Mouse (Mus musculus) limb, embryonic 14.5 days (tissue): ENCODE results near the gene Il22. TPM values are rescaled to one million over a fixed set of nuclear protein-coding genes. Genes with fewer than 3 reads are reported as not detected.
A peak's percentile ranks its signal among the peaks of the same experiment; 100 is the strongest.
"Not testable (repeated sequence)": the region's sequence is repeated elsewhere in the genome, so short reads cannot be mapped to it uniquely, and the experiment has no call there.

ENCODE experiments used
- ATAC-seq: fragments of 200-750 bp; cut with Nextera tagmentation; 2 replicates; pipeline ENCODE4 v1.8.0; 2017; ENCODE audit warnings: low read depth, moderate number of reproducible peaks, moderate TSS enrichment; ENCODE audit not compliant: low FRiP score
- DNase-seq: peaks from one replicate; pipeline ENCODE4 v3.0.0-alpha.2; 2015; ENCODE audit warnings: low spot score
- H3K27ac ChIP-seq: fragments of 300-500 bp; sonication (generic); replicated peaks from 2 replicates; pipeline ENCODE4 v1.5.1; 2014; ENCODE audit warnings: low read depth, mild to moderate bottlenecking, low read length, moderate library complexity, mixed read lengths
- H3K27me3 ChIP-seq: fragments of 300-500 bp; sonication (generic); 2 replicates; pipeline ENCODE4 v1.6.1; 2014; ENCODE audit warnings: low read length, mixed read lengths; ENCODE audit not compliant: control insufficient read depth, insufficient read depth
- H3K36me3 ChIP-seq: fragments of 300-500 bp; sonication (generic); 2 replicates; pipeline ENCODE4 v1.6.1; 2014; ENCODE audit warnings: mild to moderate bottlenecking, low read length, moderate library complexity, mixed read lengths; ENCODE audit not compliant: control insufficient read depth, insufficient read depth
- H3K4me1 ChIP-seq: fragments of 300-500 bp; sonication (generic); 2 replicates; pipeline ENCODE4 v1.6.1; 2014; ENCODE audit warnings: antibody characterized with exemption, low read length, mixed read lengths; ENCODE audit not compliant: control insufficient read depth, insufficient read depth
- H3K4me2 ChIP-seq: fragments of 300-500 bp; sonication (generic); replicated peaks from 2 replicates; pipeline ENCODE4 v1.6.1; 2014; ENCODE audit warnings: low read depth, mild to moderate bottlenecking, low read length, moderate library complexity; ENCODE audit not compliant: severe bottlenecking
- H3K4me3 ChIP-seq: fragments of 300-500 bp; sonication (generic); replicated peaks from 2 replicates; pipeline ENCODE4 v1.5.1; 2014; ENCODE audit warnings: low read length
- H3K9ac ChIP-seq: fragments of 300-500 bp; sonication (generic); 2 replicates; pipeline ENCODE4 v1.6.1; 2014; ENCODE audit warnings: mild to moderate bottlenecking, low read depth, low read length, moderate library complexity; ENCODE audit not compliant: severe bottlenecking
- H3K9me3 ChIP-seq: fragments of 300-500 bp; sonication (generic); 2 replicates; pipeline ENCODE4 v1.6.1; 2016; ENCODE audit warnings: low read length; ENCODE audit not compliant: control insufficient read depth
- POLR2A ChIP-seq: fragments of 200-500 bp; IDR thresholded peaks from 2 replicates; pipeline ENCODE4 v1.8.0; 2012; ENCODE audit warnings: inconsistent platforms, mild to moderate bottlenecking, moderate library complexity, borderline replicate concordance; ENCODE audit not compliant: insufficient read depth, insufficient read length; ENCODE audit errors: extremely low read depth
- WGBS: fragments of 180-500 bp; shearing (Covaris S2); extraction: QIAGEN DNeasy Blood & Tissue Kit; methylation state at CpG from one replicate; pipeline ENCODE4 v1.1.7; 2014; 5-methylcytosine and 5-hydroxymethylcytosine counted together
- polyA plus RNA-seq, 2 experiments: library from polyadenylated mRNA; depleted of rRNA in 1 of 2; stranded (reverse) in 1 of 2; unstranded in 1 of 2; fragments of >200 nt; fragmentation: Nextera tagmentation in 1 of 2; extraction: Ambion mirVana in 1 of 2; gene quantifications; 2 replicates each; pipeline versions ENCODE4 v1.2.1 to v1.2.3; 2012 to 2014

The Il22 gene
- polyA plus RNA-seq, 2 experiments: not detected

DNA sequence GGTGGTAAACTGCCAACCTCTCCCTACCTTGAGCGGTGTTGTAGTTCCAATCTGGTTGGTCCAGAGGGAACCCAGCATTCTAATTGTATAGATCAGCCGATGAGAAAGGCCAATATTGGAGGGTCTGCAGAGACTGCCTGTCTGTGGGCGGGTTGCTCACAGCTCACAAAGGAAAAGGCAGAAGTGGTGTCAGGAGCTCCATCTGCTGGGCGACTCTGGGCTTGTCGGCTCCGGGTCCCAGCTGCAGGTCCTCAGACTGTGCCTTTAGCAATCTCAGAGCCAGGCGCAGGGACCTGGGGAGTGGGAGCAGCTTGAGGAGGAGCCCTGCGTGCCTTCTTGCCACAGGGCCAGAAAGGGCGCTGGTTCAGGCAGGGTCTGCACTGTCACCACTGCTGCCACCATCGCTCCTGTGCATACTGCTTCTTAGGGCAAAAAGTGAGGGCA is 46.1 kb downstream of the Il22 start:
- WGBS: 28% methylated on average over 10 of the region's 10 CpGs
- peak; percentile 58 for DNase-seq
- no peak for ATAC-seq
- no peaks in the 10 kb centered on the region for H3K9me3 ChIP-seq
- no peak overlapping the region for H3K4me3 ChIP-seq
- no peaks in the 10 kb centered on the region for H3K27me3 ChIP-seq
- H3K9ac ChIP-seq: no peak overlapping the region
- H3K27ac ChIP-seq: no peak overlapping the region
- no peaks in the 10 kb centered on the region for H3K4me1 ChIP-seq
- no peak for TF ChIP-seq POLR2A
- no peak overlapping the region for H3K4me2 ChIP-seq
- no peaks in the 10 kb centered on the region for H3K36me3 ChIP-seq

DNA sequence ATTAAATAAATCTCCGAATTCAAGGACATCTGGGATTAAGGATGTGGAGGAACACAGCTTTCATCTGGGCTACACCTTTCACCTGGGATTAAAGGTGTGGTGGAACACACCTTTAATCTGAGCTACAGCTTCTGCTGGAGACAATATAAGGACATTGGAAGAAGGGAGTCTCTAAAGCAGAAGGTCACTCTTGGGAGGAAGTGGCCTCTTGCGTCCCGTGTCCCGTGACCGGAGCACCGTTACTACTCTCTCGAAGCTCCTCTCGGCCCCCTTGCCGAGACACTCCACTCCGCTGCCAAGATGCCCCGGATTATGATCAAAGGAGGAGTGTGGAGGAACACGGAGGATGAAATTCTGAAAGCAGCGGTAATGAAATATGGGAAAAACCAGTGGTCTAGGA is 53.6 kb downstream of the Il22 start, which contains the start of gene Gm32802:
Gm32802 (plus strand) TSS at position 301 of the 400 bp plus-strand sequence.
- WGBS: no CpG with 5 or more reads among the region's 13 CpGs
- H3K9ac ChIP-seq, H3K36me3 ChIP-seq, H3K27me3 ChIP-seq, ATAC-seq, H3K9me3 ChIP-seq, H3K4me2 ChIP-seq, H3K4me1 ChIP-seq, H3K4me3 ChIP-seq, DNase-seq, H3K27ac ChIP-seq: not testable (repeated sequence)

Other genes starting within 250 kb of the Il22 start
- gene Mdm1, start 63.1 kb upstream of the Il22 start, polyA plus RNA-seq (2012; rRNA removed): 33.3 and 34.4 TPM in 2 replicates
- gene Mdm1, start 63.1 kb upstream of the Il22 start, polyA plus RNA-seq (2014; fragmentation: Nextera tagmentation; extraction: Ambion mirVana): 24.7 and 25.8 TPM in 2 replicates
- 0.03 TPM in 1 of 2 replicates, not detected in the other for gene Gm32717, start 35.8 kb downstream of the Il22 start, polyA plus RNA-seq (2012; rRNA removed)
- gene Gm32717, start 35.8 kb downstream of the Il22 start, polyA plus RNA-seq (2014; fragmentation: Nextera tagmentation; extraction: Ambion mirVana): not detected in 2 replicates
- 0.03 TPM in 1 of 2 replicates, not detected in the other for gene Gm32802, start 53.7 kb downstream of the Il22 start, polyA plus RNA-seq (2012; rRNA removed)
- not detected in 2 replicates for gene Gm32802, start 53.7 kb downstream of the Il22 start, polyA plus RNA-seq (2014; fragmentation: Nextera tagmentation; extraction: Ambion mirVana)
- not detected in 2 replicates for gene Iltifb, start 90.1 kb downstream of the Il22 start, polyA plus RNA-seq (2012; rRNA removed)
- not detected in 2 replicates for gene Iltifb, start 90.1 kb downstream of the Il22 start, polyA plus RNA-seq (2014; fragmentation: Nextera tagmentation; extraction: Ambion mirVana)
- gene Gm9040, start 122.0 kb downstream of the Il22 start, polyA plus RNA-seq (2012; rRNA removed): not detected in 2 replicates
- gene Gm9040, start 122.0 kb downstream of the Il22 start, polyA plus RNA-seq (2014; fragmentation: Nextera tagmentation; extraction: Ambion mirVana): not detected in 2 replicates
- gene Gm9044, start 127.5 kb downstream of the Il22 start, polyA plus RNA-seq (2012; rRNA removed): not detected in 2 replicates
- gene Gm9044, start 127.5 kb downstream of the Il22 start, polyA plus RNA-seq (2014; fragmentation: Nextera tagmentation; extraction: Ambion mirVana): not detected in 2 replicates
- 0.04 TPM in 1 of 2 replicates, not detected in the other for gene Gm9045, start 132.9 kb downstream of the Il22 start, polyA plus RNA-seq (2012; rRNA removed)
- 0.12 TPM in 1 of 2 replicates, not detected in the other for gene Gm9045, start 132.9 kb downstream of the Il22 start, polyA plus RNA-seq (2014; fragmentation: Nextera tagmentation; extraction: Ambion mirVana)
- not detected in 2 replicates for gene Gm9046, start 138.3 kb downstream of the Il22 start, polyA plus RNA-seq (2012; rRNA removed)
- gene Gm9046, start 138.3 kb downstream of the Il22 start, polyA plus RNA-seq (2014; fragmentation: Nextera tagmentation; extraction: Ambion mirVana): not detected in 2 replicates
- not detected in 2 replicates for gene Gm9048, start 143.7 kb downstream of the Il22 start, polyA plus RNA-seq (2012; rRNA removed)
- 0.11 TPM in 1 of 2 replicates, not detected in the other for gene Gm9048, start 143.7 kb downstream of the Il22 start, polyA plus RNA-seq (2014; fragmentation: Nextera tagmentation; extraction: Ambion mirVana)
- gene Gm9049, start 149.2 kb downstream of the Il22 start, polyA plus RNA-seq (2012; rRNA removed): 0.04 TPM in 1 of 2 replicates, not detected in the other
- 0.12 TPM in 1 of 2 replicates, not detected in the other for gene Gm9049, start 149.2 kb downstream of the Il22 start, polyA plus RNA-seq (2014; fragmentation: Nextera tagmentation; extraction: Ambion mirVana)
- gene Ifng, start 236.1 kb downstream of the Il22 start, polyA plus RNA-seq (2012; rRNA removed): not detected in 2 replicates
- not detected in 2 replicates for gene Ifng, start 236.1 kb downstream of the Il22 start, polyA plus RNA-seq (2014; fragmentation: Nextera tagmentation; extraction: Ambion mirVana)